Mouse (Mus musculus): Measurements from ENCODE around the gene Batf2.

DNA sequence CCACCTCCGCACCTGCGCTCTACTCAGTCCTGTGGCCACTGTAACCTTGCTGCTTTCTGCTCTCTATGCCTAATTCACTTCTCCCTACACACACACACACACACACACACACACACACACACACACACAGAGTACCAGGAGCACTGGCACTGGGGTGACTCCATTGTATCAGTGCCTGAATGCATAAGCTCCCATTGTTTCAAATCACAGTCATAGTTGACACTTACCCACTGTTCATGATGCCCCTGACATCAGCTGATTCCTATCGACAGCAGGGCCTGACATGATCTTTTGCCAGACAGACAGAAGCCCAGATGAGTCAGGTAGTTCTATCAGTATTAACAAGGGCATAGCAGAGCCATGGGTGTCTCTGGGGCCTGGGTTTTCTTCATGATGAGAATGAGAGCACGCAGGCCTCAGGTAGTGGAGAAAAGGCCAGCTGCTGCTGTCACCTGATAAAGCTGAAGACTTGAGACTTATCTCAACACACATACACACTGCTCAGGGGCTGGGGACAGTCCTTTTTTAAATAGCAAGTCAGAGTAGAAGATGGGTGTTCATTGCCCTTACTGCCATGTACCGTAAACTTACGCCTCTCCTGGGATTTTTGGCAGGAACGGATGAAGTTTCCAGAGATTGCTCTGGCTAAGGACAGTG, 8.5 kb upstream of the Batf2 start:
- TF ChIP-seq HCFC1 (IDR thresholded peaks at IDR 0.05; ENCODE audit: borderline replicate concordance, insufficient read depth, low read length) (no peak), MAFK (IDR thresholded peaks at IDR 0.05; ENCODE audit: insufficient read depth, low read depth, low read length) (no peak), ZC3H11A (IDR thresholded peaks at IDR 0.05; ENCODE audit: borderline replicate concordance, low read depth, low read length) (no peak), ZNF384 (IDR thresholded peaks at IDR 0.05; ENCODE audit: low read depth, low read length) (no peak), CHD2 (IDR thresholded peaks at IDR 0.05; ENCODE audit: low read depth, low read length) (no peak)

All from ES-E14 (cell line).